Mouse (Mus musculus): ENCODE results near the gene Gm20388.

DNA sequence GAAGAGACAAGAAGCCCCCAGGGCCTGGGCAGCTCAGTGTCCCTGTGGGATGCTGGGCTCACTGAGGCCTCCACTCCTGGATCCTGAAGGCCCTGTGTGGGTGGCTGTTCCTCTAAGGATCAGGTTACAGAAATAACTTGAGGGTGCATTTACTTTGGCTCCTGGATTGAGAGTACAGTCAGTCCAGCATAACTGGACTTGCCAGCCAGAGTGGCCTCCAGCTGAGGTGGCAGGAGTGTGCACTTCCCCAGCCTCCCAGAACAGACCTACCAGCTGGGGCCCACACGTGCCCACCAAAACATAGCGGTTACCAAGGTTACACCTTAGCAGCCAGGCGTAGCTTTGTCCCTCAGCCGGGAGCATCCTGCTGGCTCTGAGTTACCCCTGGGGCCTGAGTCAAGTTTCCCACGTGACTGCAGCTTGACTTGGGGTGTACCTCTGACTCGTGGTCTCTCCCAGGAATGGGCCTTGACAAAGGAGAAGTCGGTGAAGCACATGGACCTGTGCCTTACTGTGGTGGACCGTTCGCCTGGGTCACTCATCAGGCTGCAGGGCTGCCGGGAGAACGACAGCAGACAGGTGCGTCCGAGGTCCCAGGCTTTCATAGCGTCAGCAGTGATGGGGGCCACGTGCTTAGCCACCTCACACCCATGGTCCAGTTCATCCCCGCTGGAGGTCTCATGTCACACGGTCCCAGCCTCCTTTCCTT is 4429.9 kb downstream of the Gm20388 start:
- no peak for TF ChIP-seq CTCF (IDR thresholded peaks at IDR 0.05; ENCODE audit: low read depth)
- TF ChIP-seq EP300 (IDR thresholded peaks at IDR 0.05; ENCODE audit: low read depth), result no peak

Measured in liver, embryonic 14.5 days (tissue).